11 mouse cellular contexts compared by ENCODE assay signal in the genomic region with DNA sequence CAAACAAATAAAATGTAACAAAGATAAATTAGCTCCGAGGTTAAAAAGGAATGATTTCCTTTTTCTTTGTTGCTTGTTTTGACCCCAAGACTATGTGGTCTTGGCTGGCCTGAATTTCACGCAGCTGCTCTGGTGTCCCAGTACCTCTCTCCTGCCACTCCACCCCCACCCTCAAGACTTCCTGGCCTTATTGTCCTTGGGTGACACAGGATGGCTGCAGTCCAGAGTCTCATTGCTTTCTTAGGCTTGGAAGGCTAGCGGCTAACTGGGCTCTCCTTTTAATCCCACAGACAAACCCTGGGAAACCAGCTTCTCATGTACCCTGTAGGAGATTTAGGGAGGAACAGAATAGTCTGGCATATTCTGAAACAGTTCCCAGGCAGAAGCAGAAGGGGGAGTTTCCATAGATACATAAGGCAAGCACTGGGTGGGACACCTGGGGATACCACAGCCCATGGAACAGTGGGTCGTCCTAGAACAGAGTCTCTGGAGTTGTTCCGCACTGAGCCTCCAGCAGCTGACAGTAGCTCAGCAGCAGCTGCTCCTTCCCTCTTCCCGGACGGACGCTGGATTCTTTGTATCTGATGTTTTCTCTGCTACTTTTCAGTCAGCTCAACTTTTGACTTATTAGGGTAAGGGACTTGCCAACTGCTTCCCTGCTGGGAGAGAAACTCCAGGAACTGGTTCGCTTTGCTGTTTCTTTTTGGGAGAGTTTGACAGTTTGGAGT. TPM values are rescaled to one million over a fixed set of nuclear protein-coding genes. Genes with fewer than 3 reads are reported as not detected.
DNase-seq lines count a peak whose midpoint lies in the region; ATAC-seq lines count a peak whose summit lies in the region.
"Had no signal": no experiment of that assay in that cellular context is flagged by ENCODE, and none has a peak within 500 bp of the region (broad histone marks: within the 10 kb centered on the region; RNA-seq: fewer than 3 reads in every experiment).

No protein-coding gene starts in this region.

- 29% methylated on average over 9 of the region's 9 CpGs for WGBS in kidney, embryonic 16.5 days
- 24% methylated on average over 9 of the region's 9 CpGs for WGBS in stomach, embryonic 16.5 days

- no peaks in the 10 kb centered on the region for H3K36me3 ChIP-seq in kidney, embryonic 16.5 days (ENCODE audit: insufficient read depth, low read length)
- no peaks in the 10 kb centered on the region for H3K36me3 ChIP-seq in stomach, embryonic 16.5 days (ENCODE audit: control insufficient read depth, insufficient read depth, low read length)
- H3K36me3 ChIP-seq: neural tube, embryonic 12.5 days had no signal

- no peak overlapping the region for H3K4me2 ChIP-seq in kidney, embryonic 16.5 days (replicated peaks; ENCODE audit: low read depth, low read length)
- no peak overlapping the region for H3K4me2 ChIP-seq in stomach, embryonic 16.5 days (ENCODE audit: low read depth, low read length)
- H3K4me2 ChIP-seq: neural tube, embryonic 12.5 days had no signal

- H3K27ac ChIP-seq in kidney, embryonic 16.5 days (ENCODE audit: low read length), result peak overlapping the region; percentile 53
- H3K27ac ChIP-seq in stomach, embryonic 16.5 days (ENCODE audit: low read length), result peak overlapping the region; percentile 33; the same call in 1 of the 2 replicates
- H3K27ac ChIP-seq: neural tube, embryonic 12.5 days had no signal

- 0 out of 2 replicates have a peak, but pooled peaks cover 5% of the 10 kb centered on the region for H3K4me1 ChIP-seq in kidney, embryonic 16.5 days (ENCODE audit: insufficient read depth, low read length)
- H3K4me1 ChIP-seq in stomach, embryonic 16.5 days (ENCODE audit: control insufficient read depth, insufficient read depth, low read length), result no peaks in the 10 kb centered on the region

- H3K9me3 ChIP-seq in kidney, embryonic 16.5 days (ENCODE audit: low read length), result peaks cover 5% of the 10 kb centered on the region; the same call in 1 of the 2 replicates
- H3K9me3 ChIP-seq in stomach, embryonic 16.5 days (replicated peaks; ENCODE audit: control insufficient read depth, low read length), result no peaks in the 10 kb centered on the region
- H3K9me3 ChIP-seq: neural tube, embryonic 12.5 days had no signal

- H3K9ac ChIP-seq in kidney, embryonic 16.5 days (replicated peaks; ENCODE audit: low read length), result 0 out of 2 replicates have a peak overlapping the region, but pooled peaks have one; percentile 4
- peak overlapping the region; percentile 33 for H3K9ac ChIP-seq in stomach, embryonic 16.5 days (ENCODE audit: low read length)
- H3K9ac ChIP-seq: neural tube, embryonic 12.5 days had no signal

- no peak for ATAC-seq in kidney, embryonic 16.5 days (ENCODE audit: low FRiP score, low TSS enrichment)
- no peak for ATAC-seq in stomach, embryonic 16.5 days (ENCODE audit: insufficient read depth, low FRiP score)
- ATAC-seq in megakaryocyte-erythroid progenitor cell, adult 5-6 weeks (replicated peaks; ENCODE audit: low FRiP score, low TSS enrichment, poor library complexity, severe bottlenecking), result no peak

- peak; percentile 53 to 55 for DNase-seq in cerebellum, postnatal 10 days
- DNase-seq in cerebellum, adult 11 months, result no peak
- peak; percentile 41 for DNase-seq in retina, postnatal 1 day
- no peak for DNase-seq in retina, embryonic 14.5 days (ENCODE audit: low spot score)
- no peak for DNase-seq in left cerebral cortex, adult 18-20 months (ENCODE audit: low spot score in 2 of 2)
- DNase-seq: B cell, adult 2 months; thymus, adult 18-20 months had no signal

- H3K27me3 ChIP-seq in kidney, embryonic 16.5 days (ENCODE audit: insufficient read depth, low read length), result no peaks in the 10 kb centered on the region
- no peaks in the 10 kb centered on the region for H3K27me3 ChIP-seq in stomach, embryonic 16.5 days (ENCODE audit: control insufficient read depth, insufficient read depth, low read length)
- H3K27me3 ChIP-seq: neural tube, embryonic 12.5 days had no signal

- no peak overlapping the region for H3K4me3 ChIP-seq in kidney, embryonic 16.5 days (ENCODE audit: low read length)
- H3K4me3 ChIP-seq in stomach, embryonic 16.5 days (replicated peaks; ENCODE audit: low read length), result no peak overlapping the region
- H3K4me3 ChIP-seq: neural tube, embryonic 12.5 days had no signal

RNA-seq across cellular contexts. Expression of a gene that starts 15.6 kb away (rescaled TPM):
- 94.7 and 97.3 TPM in 2 replicates for polyA plus RNA-seq in kidney, embryonic 16.5 days (2015; fragmentation: Nextera tagmentation; extraction: Ambion mirVana)
- polyA plus RNA-seq in stomach, embryonic 16.5 days (2015; fragmentation: Nextera tagmentation; extraction: Ambion mirVana), result 70.5 and 71.4 TPM in 2 replicates
- 100 to 1,000 TPM; 123 to 140 TPM for total RNA-seq in left cerebral cortex, adult 18-20 months (2021)
- 90.4 and 102 TPM in 2 replicates for total RNA-seq in megakaryocyte-erythroid progenitor cell, adult 5-6 weeks (2014; fragmentation: Nextera tagmentation)
- total RNA-seq in megakaryocyte-erythroid progenitor cell, adult 5-6 weeks (2017), result 162 and 180 TPM in 2 replicates

RNA-seq across cellular contexts. Expression of a gene that starts 30.9 kb away (rescaled TPM):
- 9.0 and 9.6 TPM in 2 replicates for polyA plus RNA-seq in kidney, embryonic 16.5 days (2015; fragmentation: Nextera tagmentation; extraction: Ambion mirVana)
- 38.9 and 47.2 TPM in 2 replicates for polyA plus RNA-seq in stomach, embryonic 16.5 days (2015; fragmentation: Nextera tagmentation; extraction: Ambion mirVana)
- under 1 TPM; 0.09 to 0.19 TPM for total RNA-seq in left cerebral cortex, adult 18-20 months (2021)
- total RNA-seq in megakaryocyte-erythroid progenitor cell, adult 5-6 weeks (2014; fragmentation: Nextera tagmentation), result 0.42 and 0.46 TPM in 2 replicates
- 0.27 and 6.8 TPM in 2 replicates for total RNA-seq in megakaryocyte-erythroid progenitor cell, adult 5-6 weeks (2017)

RNA-seq across cellular contexts. Expression of a gene that starts 38.7 kb away (rescaled TPM):
- 12.4 and 13.3 TPM in 2 replicates for polyA plus RNA-seq in kidney, embryonic 16.5 days (2015; fragmentation: Nextera tagmentation; extraction: Ambion mirVana)
- 12.2 and 13.2 TPM in 2 replicates for polyA plus RNA-seq in stomach, embryonic 16.5 days (2015; fragmentation: Nextera tagmentation; extraction: Ambion mirVana)
- 100 to 1,000 TPM; 224 to 230 TPM for total RNA-seq in left cerebral cortex, adult 18-20 months (2021)
- total RNA-seq in megakaryocyte-erythroid progenitor cell, adult 5-6 weeks (2014; fragmentation: Nextera tagmentation), result 23.2 and 34.0 TPM in 2 replicates
- 18.3 and 21.5 TPM in 2 replicates for total RNA-seq in megakaryocyte-erythroid progenitor cell, adult 5-6 weeks (2017)

RNA-seq across cellular contexts. Expression of a gene that starts 50.4 kb away (rescaled TPM):
- 64.4 and 66.7 TPM in 2 replicates for polyA plus RNA-seq in kidney, embryonic 16.5 days (2015; fragmentation: Nextera tagmentation; extraction: Ambion mirVana)
- polyA plus RNA-seq in stomach, embryonic 16.5 days (2015; fragmentation: Nextera tagmentation; extraction: Ambion mirVana), result 53.0 and 53.4 TPM in 2 replicates
- 10 to 100 TPM; 65.1 to 71.0 TPM for total RNA-seq in left cerebral cortex, adult 18-20 months (2021)
- 14.5 and 19.8 TPM in 2 replicates for total RNA-seq in megakaryocyte-erythroid progenitor cell, adult 5-6 weeks (2014; fragmentation: Nextera tagmentation)
- 10.0 and 27.4 TPM in 2 replicates for total RNA-seq in megakaryocyte-erythroid progenitor cell, adult 5-6 weeks (2017)

RNA-seq across cellular contexts. Expression of a gene that starts 58.1 kb away (rescaled TPM):
- 3.3 and 3.9 TPM in 2 replicates for polyA plus RNA-seq in kidney, embryonic 16.5 days (2015; fragmentation: Nextera tagmentation; extraction: Ambion mirVana)
- 6.8 and 7.6 TPM in 2 replicates for polyA plus RNA-seq in stomach, embryonic 16.5 days (2015; fragmentation: Nextera tagmentation; extraction: Ambion mirVana)
- total RNA-seq in left cerebral cortex, adult 18-20 months (2021), result 100 to 1,000 TPM; 477 to 484 TPM
- not detected in 2 replicates for total RNA-seq in megakaryocyte-erythroid progenitor cell, adult 5-6 weeks (2014; fragmentation: Nextera tagmentation)
- total RNA-seq in megakaryocyte-erythroid progenitor cell, adult 5-6 weeks (2017), result not detected in 2 replicates

Comparison
In these comparisons a context has a peak if more than half of its experiments do, and no peak if none do; other contexts are left out.
1. DNase-seq: peak in cerebellum, postnatal 10 days (2 of 2) and retina, postnatal 1 day (single experiment); none in cerebellum, adult 11 months (single experiment), retina, embryonic 14.5 days (single experiment) and left cerebral cortex, adult 18-20 months (0 of 2).
2. RNA of a gene that starts 38.7 kb away (total RNA-seq): 224 to 230 TPM in left cerebral cortex, adult 18-20 months; 18.3 to 34.0 TPM in megakaryocyte-erythroid progenitor cell, adult 5-6 weeks; every median in the first group is over 4 times any median in the second.